ENCODE assay signal across 20 mouse cellular contexts in genomic region chr11:31617797-31618196, GRCm38 (mm10). TPM values are rescaled to one million over a fixed set of nuclear protein-coding genes. Genes with fewer than 3 reads are reported as not detected.
A peak's percentile ranks its signal among the peaks of the same experiment; 100 is the strongest.
DNase-seq lines count a peak whose midpoint lies in the region; ATAC-seq and TF ChIP-seq lines count a peak whose summit lies in the region.
"Had no signal": no experiment of that assay in that cellular context is flagged by ENCODE, and none has a peak within 500 bp of the region (broad histone marks: within the 10 kb centered on the region; RNA-seq: fewer than 3 reads in every experiment).

No protein-coding gene starts in this region.

- no peak for TF ChIP-seq RAD21 in MEL (IDR thresholded peaks at IDR 0.05; ENCODE audit: low read depth, low read length)

- ATAC-seq in liver, embryonic 11.5 days (replicated peaks; ENCODE audit: low FRiP score), result 0 out of 2 replicates have a peak, but pooled peaks have one; percentile 49
- ATAC-seq in hematopoietic stem cell, adult 5-6 weeks (replicated peaks in 1 of 2; ENCODE audit: insufficient read depth in 1 of 2, low FRiP score in 2 of 2, low TSS enrichment in 1 of 2, low read depth in 1 of 2, poor library complexity in 2 of 2, severe bottlenecking in 2 of 2), result peak; percentile 58 to 59
- ATAC-seq: CD4-positive, CD25-positive, alpha-beta regulatory T cell, adult 4 months; forebrain, embryonic 14.5 days; forebrain, postnatal 0 days had no signal

- TF ChIP-seq POLR2A in MEL (IDR thresholded peaks at IDR 0.05; ENCODE audit: control insufficient read depth in 1 of 2, insufficient read depth in 1 of 2, low read depth in 1 of 2, low read length in 2 of 2, poor library complexity in 1 of 2), result no peak

- H3K27me3 ChIP-seq in liver, embryonic 11.5 days (replicated peaks; ENCODE audit: control insufficient read depth, insufficient read depth, low read length), result no peaks in the 10 kb centered on the region
- H3K27me3 ChIP-seq in MEL (ENCODE audit: control insufficient read depth in 1 of 2, insufficient read depth in 2 of 2, low read length in 2 of 2), result no peaks in the 10 kb centered on the region
- H3K27me3 ChIP-seq: embryonic facial prominence, embryonic 15.5 days; heart, embryonic 12.5 days; heart, embryonic 15.5 days; hindbrain, embryonic 12.5 days; hindbrain, embryonic 15.5 days; Patski had no signal

- no peak overlapping the region for H3K9ac ChIP-seq in liver, embryonic 11.5 days (ENCODE audit: low read depth, low read length)
- no peak overlapping the region for H3K9ac ChIP-seq in MEL (ENCODE audit: control insufficient read depth, low read depth, low read length, poor library complexity, severe bottlenecking)
- H3K9ac ChIP-seq: embryonic facial prominence, embryonic 12.5 days; embryonic facial prominence, embryonic 15.5 days; forebrain, postnatal 0 days; heart, embryonic 12.5 days; heart, embryonic 15.5 days; hindbrain, embryonic 12.5 days; hindbrain, embryonic 15.5 days had no signal

- no peak overlapping the region for H3K4me3 ChIP-seq in liver, embryonic 11.5 days (ENCODE audit: low read depth, low read length)
- H3K4me3 ChIP-seq in MEL (ENCODE audit: control insufficient read depth in 1 of 2, insufficient read depth in 1 of 2, low read depth in 2 of 2, low read length in 2 of 2), result no peak overlapping the region
- H3K4me3 ChIP-seq: embryonic facial prominence, embryonic 12.5 days; embryonic facial prominence, embryonic 15.5 days; gastrocnemius, adult 2 months; heart, embryonic 12.5 days; heart, embryonic 15.5 days; hindbrain, embryonic 12.5 days; hindbrain, embryonic 15.5 days had no signal

- peak; percentile 70 for TF ChIP-seq EP300 in MEL (IDR thresholded peaks at IDR 0.05; ENCODE audit: low read depth in 1 of 2, low read length in 2 of 2)

- H3K36me3 ChIP-seq in liver, embryonic 11.5 days (ENCODE audit: control insufficient read depth, insufficient read depth, low read length), result no peaks in the 10 kb centered on the region
- no peaks in the 10 kb centered on the region for H3K36me3 ChIP-seq in MEL (ENCODE audit: control insufficient read depth in 1 of 2, insufficient read depth in 2 of 2, low read length in 2 of 2)
- H3K36me3 ChIP-seq: embryonic facial prominence, embryonic 12.5 days; embryonic facial prominence, embryonic 15.5 days; heart, embryonic 12.5 days; heart, embryonic 15.5 days; hindbrain, embryonic 12.5 days; hindbrain, embryonic 15.5 days had no signal

- H3K4me1 ChIP-seq in liver, embryonic 11.5 days (replicated peaks; ENCODE audit: control insufficient read depth, insufficient read depth, low read length), result no peaks in the 10 kb centered on the region
- H3K4me1 ChIP-seq in MEL (ENCODE audit: control insufficient read depth in 1 of 2, insufficient read depth in 2 of 2, low read length in 2 of 2), result peaks cover 0 to 9% of the 10 kb centered on the region in 2 experiments; a peak in 2 of 4 replicates
- H3K4me1 ChIP-seq: embryonic facial prominence, embryonic 12.5 days; embryonic facial prominence, embryonic 15.5 days; hindbrain, embryonic 12.5 days; hindbrain, embryonic 15.5 days had no signal

- no peak for TF ChIP-seq CTCF in MEL (IDR thresholded peaks at IDR 0.05 in 2 of 3, conservative IDR thresholded peaks at IDR 0.05 in 1 of 3; ENCODE audit: control insufficient read depth in 1 of 3, insufficient read depth in 1 of 3, low read depth in 2 of 3, low read length in 3 of 3, poor library complexity in 1 of 3, severe bottlenecking in 1 of 3)

- no peaks in the 10 kb centered on the region for H3K79me2 ChIP-seq in MEL (ENCODE audit: control insufficient read depth, insufficient read depth, low read length, poor library complexity)

- H3K9me3 ChIP-seq in liver, embryonic 11.5 days (ENCODE audit: control insufficient read depth, low read length), result no peaks in the 10 kb centered on the region
- H3K9me3 ChIP-seq in MEL (replicated peaks; ENCODE audit: insufficient read depth, low read length), result no peaks in the 10 kb centered on the region
- H3K9me3 ChIP-seq: embryonic facial prominence, embryonic 12.5 days; embryonic facial prominence, embryonic 15.5 days; heart, embryonic 12.5 days; heart, embryonic 15.5 days; hindbrain, embryonic 12.5 days; hindbrain, embryonic 15.5 days had no signal

- no peak overlapping the region for H3K4me2 ChIP-seq in liver, embryonic 11.5 days
- H3K4me2 ChIP-seq: embryonic facial prominence, embryonic 12.5 days; embryonic facial prominence, embryonic 15.5 days; heart, embryonic 12.5 days; heart, embryonic 15.5 days; hindbrain, embryonic 12.5 days; hindbrain, embryonic 15.5 days had no signal

- no peak for DNase-seq in liver, embryonic 11.5 days (ENCODE audit: low spot score)
- DNase-seq in liver, result no peak
- peak; percentile 69 for DNase-seq in MEL (ENCODE audit: low read depth, low spot score)
- DNase-seq in thymus, postnatal 4 days, result no peak
- DNase-seq in left cerebral cortex, postnatal 14 days (ENCODE audit: low spot score in 2 of 2), result no peak
- DNase-seq in kidney, adult 18-20 months, result no peak
- DNase-seq: cerebellum, adult 18-20 months; cerebellum, adult 9-10 months; forebrain, postnatal 0 days had no signal

- intact Hi-C loops in left cerebral cortex, postnatal 14 days (cut with DNase I), result no loop called here

- no peak overlapping the region for H3K27ac ChIP-seq in liver, embryonic 11.5 days (ENCODE audit: low read depth, low read length)
- no peak overlapping the region for H3K27ac ChIP-seq in MEL (ENCODE audit: control insufficient read depth, low read depth, low read length)
- H3K27ac ChIP-seq: embryonic facial prominence, embryonic 12.5 days; embryonic facial prominence, embryonic 15.5 days; hindbrain, embryonic 12.5 days; hindbrain, embryonic 15.5 days had no signal

- 33% methylated on average over 3 of the region's 3 CpGs for WGBS in liver, embryonic 11.5 days

TF ChIP-seq in MEL, 35 proteins besides CTCF, POLR2A, EP300 and RAD21:
- TF ChIP-seq MAZ (IDR thresholded peaks at IDR 0.05; ENCODE audit: low read depth, low read length), result no peak
- TF ChIP-seq ETS1 (IDR thresholded peaks at IDR 0.05; ENCODE audit: low read depth, low read length), result peak; percentile 58
- TF ChIP-seq BHLHE40 (IDR thresholded peaks at IDR 0.05; ENCODE audit: borderline replicate concordance, low read depth, low read length), result 0 out of 2 replicates have a peak, but pooled peaks have one; percentile 11
- TF ChIP-seq TAL1 (IDR thresholded peaks at IDR 0.05; ENCODE audit: low read length), result peak; percentile 46
- TF ChIP-seq TCF12 (IDR thresholded peaks at IDR 0.05; ENCODE audit: low read depth, low read length), result peak; percentile 71
- 0 out of 2 replicates have a peak, but pooled peaks have one; percentile 32 for TF ChIP-seq GATA1 (IDR thresholded peaks at IDR 0.05; ENCODE audit: low read depth, low read length)
- TF ChIP-seq NRF1 (IDR thresholded peaks at IDR 0.05; ENCODE audit: insufficient read depth, low read depth, low read length, poor library complexity, severe bottlenecking), result no peak
- peak; percentile 8; the same call in 1 of the 2 replicates for TF ChIP-seq RCOR1 (IDR thresholded peaks at IDR 0.05; ENCODE audit: low read depth, low read length)
- no peak for TF ChIP-seq JUND (IDR thresholded peaks at IDR 0.05; ENCODE audit: low read depth, low read length)
- no peak for TF ChIP-seq CHD2 (IDR thresholded peaks at IDR 0.05; ENCODE audit: low read length)

RNA-seq across cellular contexts. Expression of gene Bod1, which starts 53.9 kb away (rescaled TPM):
- polyA plus RNA-seq in liver, embryonic 11.5 days (2014; fragmentation: Nextera tagmentation; extraction: Ambion mirVana), result 39.7 and 40.1 TPM in 2 replicates
- total RNA-seq in MEL (2012; rRNA removed), result 39.6 and 47.3 TPM in 2 replicates
- 10 to 100 TPM in 1 of 2 experiments, not detected in 1; 40.0 TPM for polyA plus RNA-seq in MEL (2012; ENCODE audit: insufficient read depth in 1 of 2, insufficient read length in 2 of 2, low read depth in 1 of 2, low replicate concordance in 2 of 2, missing spikeins in 1 of 2)
- total RNA-seq in hematopoietic stem cell, adult 5-6 weeks (2017), result 29.8 and 36.1 TPM in 2 replicates
- total RNA-seq in left cerebral cortex, postnatal 14 days (2021), result 10 to 100 TPM; 87.2 to 90.5 TPM
